Mouse (Mus musculus): ENCODE data around the gene Hoxd9.

GRCm38 (mm10) chr2:74707599-74707998, 10.1 kb downstream of the Hoxd9 start:
- no peak for TF ChIP-seq CTCF (IDR thresholded peaks at IDR 0.05)
- no peak for TF ChIP-seq EP300 (IDR thresholded peaks at IDR 0.05)

Data from lung, postnatal 0 days (tissue).